Mouse (Mus musculus): ENCODE measurements around the gene Six2. TPM values are rescaled to one million over a fixed set of nuclear protein-coding genes. Genes with fewer than 3 reads are reported as not detected.

The Six2 gene
- 1.6 TPM in 1 of 2 replicates, not detected in the other for polyA plus RNA-seq (2012; ENCODE audit: insufficient read depth, low replicate concordance)

- H3K4me3 ChIP-seq (replicated peaks): peak within 1 kb of the TSS; percentile 88
- H3K27me3 ChIP-seq (replicated peaks): peaks cover 98% of the 10 kb centered on the region
- H3K4me1 ChIP-seq: peaks cover 31% of the 10 kb centered on the region
- TF ChIP-seq GATA1 (IDR thresholded peaks at IDR 0.05; ENCODE audit: borderline replicate concordance, low read length): no peak
- TF ChIP-seq FLI1 (IDR thresholded peaks at IDR 0.05; ENCODE audit: low read length): no peak
- peaks cover 9% of the 10 kb centered on the region; the same call in 1 of the 2 replicates for H3K9me3 ChIP-seq
- no peaks in the 10 kb centered on the region for H3K36me3 ChIP-seq (replicated peaks; ENCODE audit: low read length)
Measured at GRCm38 (mm10) chr17:85688236-85688910, at the start of gene Six2. TSS of gene Six2 (minus strand) at chr17:85688274.

DNA sequence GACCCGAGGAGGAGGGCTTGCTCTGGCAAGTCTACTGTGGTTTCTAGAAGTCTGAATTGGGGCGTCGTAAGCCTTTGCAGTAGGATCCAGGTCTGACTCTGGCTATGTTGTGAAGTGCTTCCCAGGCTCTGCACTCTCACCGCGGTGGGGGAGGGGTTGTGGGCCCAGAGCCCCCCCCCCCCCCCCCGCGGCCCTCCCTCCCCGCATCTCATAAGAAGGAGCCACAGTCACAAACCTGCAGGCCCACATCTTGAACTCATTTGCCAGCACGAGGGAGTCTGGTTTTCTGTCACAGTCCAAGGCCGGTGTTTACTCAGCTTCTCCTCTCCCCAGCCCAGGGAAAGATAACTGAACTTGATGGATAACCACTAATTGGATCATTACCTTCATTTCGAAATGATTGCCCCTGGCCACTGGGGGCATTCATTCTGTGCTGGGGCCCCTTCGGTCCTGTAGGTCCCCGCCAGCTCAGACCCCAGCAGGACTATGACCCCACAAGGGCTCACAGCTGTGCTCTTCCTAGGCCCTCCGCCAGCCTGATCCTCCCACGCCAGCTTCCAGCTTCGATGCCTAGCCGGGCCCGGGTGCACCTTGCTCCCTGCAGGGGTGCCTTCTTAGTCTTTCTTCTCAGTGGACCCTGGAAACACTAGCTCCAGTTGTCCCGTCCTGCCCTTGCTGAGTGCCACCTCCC lies 49.2 kb upstream of the Six2 start:
- TF ChIP-seq FLI1 (IDR thresholded peaks at IDR 0.05; ENCODE audit: low read length) (no peak), GATA1 (IDR thresholded peaks at IDR 0.05; ENCODE audit: borderline replicate concordance, low read length) (no peak)

DNA sequence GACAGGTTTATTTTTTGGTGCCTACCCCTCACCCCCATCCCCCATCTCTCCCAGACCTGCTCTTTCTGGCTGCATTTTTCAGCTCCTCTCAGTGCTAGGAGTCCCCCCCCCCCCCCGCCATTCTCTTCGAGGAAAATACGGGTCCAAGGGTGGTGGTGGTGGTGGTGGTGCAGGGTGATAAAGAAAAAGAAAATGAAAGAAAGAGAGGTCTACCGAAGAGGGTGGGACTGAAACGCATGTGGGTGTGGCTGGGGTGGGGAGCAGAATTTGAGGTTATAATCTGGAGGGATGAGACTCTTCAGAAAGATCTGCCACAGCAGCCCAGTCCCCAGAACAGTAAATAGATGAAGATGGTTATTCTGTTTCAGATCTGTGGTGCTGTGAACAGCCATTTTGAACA lies 43.3 kb upstream of the Six2 start:
- H3K27me3 ChIP-seq (replicated peaks): no peaks in the 10 kb centered on the region
- no peaks in the 10 kb centered on the region for H3K36me3 ChIP-seq (replicated peaks; ENCODE audit: low read length)
- H3K4me1 ChIP-seq: no peaks in the 10 kb centered on the region
- H3K4me3 ChIP-seq (replicated peaks): no peak overlapping the region
- TF ChIP-seq GATA1 (IDR thresholded peaks at IDR 0.05; ENCODE audit: borderline replicate concordance, low read length) (no peak), FLI1 (IDR thresholded peaks at IDR 0.05; ENCODE audit: low read length) (no peak)
- peaks cover 3% of the 10 kb centered on the region; the same call in 1 of the 2 replicates for H3K9me3 ChIP-seq

More for the DNA sequence above, 49.2 kb upstream of the Six2 start:
- Histone ChIP-seq H3K9me3 (0 out of 2 replicates have a peak, but pooled peaks cover 5% of the 10 kb centered on the region), H3K4me1 (no peaks in the 10 kb centered on the region), H3K36me3 (replicated peaks; ENCODE audit: low read length) (no peaks in the 10 kb centered on the region), H3K4me3 (replicated peaks) (no peak overlapping the region), H3K27me3 (replicated peaks) (no peaks in the 10 kb centered on the region)

GRCm38 (mm10) chr17:85730231-85731015 lies 42.3 kb upstream of the Six2 start:
- TF ChIP-seq FLI1 (IDR thresholded peaks at IDR 0.05; ENCODE audit: low read length) (no peak), GATA1 (IDR thresholded peaks at IDR 0.05; ENCODE audit: borderline replicate concordance, low read length) (no peak)
- Histone ChIP-seq H3K36me3 (replicated peaks; ENCODE audit: low read length) (no peaks in the 10 kb centered on the region), H3K4me3 (replicated peaks) (no peak overlapping the region), H3K4me1 (no peaks in the 10 kb centered on the region), H3K27me3 (replicated peaks) (no peaks in the 10 kb centered on the region), H3K9me3 (peaks cover 6% of the 10 kb centered on the region; the same call in 1 of the 2 replicates)

DNA sequence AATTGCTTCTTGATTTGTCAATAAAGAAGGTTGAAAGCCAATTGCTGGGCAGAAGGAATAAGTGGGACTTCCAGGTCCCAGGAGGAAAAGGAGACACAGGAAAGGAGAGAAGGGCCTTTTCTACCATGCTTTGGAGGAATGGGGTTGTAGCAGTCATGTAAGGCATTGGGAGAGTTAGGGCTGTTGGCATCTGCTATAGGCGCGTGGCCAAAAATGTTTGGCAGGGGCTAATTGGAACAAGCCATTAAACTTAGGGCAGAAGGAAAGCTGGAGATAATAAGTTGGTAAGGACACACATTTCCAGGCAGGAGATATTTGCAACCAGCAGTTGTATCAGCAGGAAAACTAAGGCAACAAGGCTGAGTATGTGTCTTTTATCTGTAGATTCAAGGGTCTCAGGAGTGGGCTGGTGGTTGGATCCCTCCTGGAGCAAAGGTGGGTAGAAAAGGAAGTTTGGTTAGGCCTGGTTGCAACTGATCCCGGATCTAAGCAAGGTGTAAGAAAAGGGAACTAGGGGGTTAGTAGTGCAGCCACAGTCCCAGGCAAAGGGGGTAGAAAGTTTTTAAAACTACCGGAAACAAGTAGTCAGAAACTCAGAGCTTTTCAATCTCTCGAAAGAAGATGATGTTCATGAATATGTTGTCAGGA lies 40.1 kb upstream of the Six2 start:
- H3K9me3 ChIP-seq: peaks cover 6% of the 10 kb centered on the region; the same call in 1 of the 2 replicates
- no peak for TF ChIP-seq GATA1 (IDR thresholded peaks at IDR 0.05; ENCODE audit: borderline replicate concordance, low read length)
- no peak for TF ChIP-seq FLI1 (IDR thresholded peaks at IDR 0.05; ENCODE audit: low read length)
- no peak overlapping the region for H3K4me3 ChIP-seq (replicated peaks)
- no peaks in the 10 kb centered on the region for H3K4me1 ChIP-seq
- no peaks in the 10 kb centered on the region for H3K36me3 ChIP-seq (replicated peaks; ENCODE audit: low read length)
- no peaks in the 10 kb centered on the region for H3K27me3 ChIP-seq (replicated peaks)

DNA sequence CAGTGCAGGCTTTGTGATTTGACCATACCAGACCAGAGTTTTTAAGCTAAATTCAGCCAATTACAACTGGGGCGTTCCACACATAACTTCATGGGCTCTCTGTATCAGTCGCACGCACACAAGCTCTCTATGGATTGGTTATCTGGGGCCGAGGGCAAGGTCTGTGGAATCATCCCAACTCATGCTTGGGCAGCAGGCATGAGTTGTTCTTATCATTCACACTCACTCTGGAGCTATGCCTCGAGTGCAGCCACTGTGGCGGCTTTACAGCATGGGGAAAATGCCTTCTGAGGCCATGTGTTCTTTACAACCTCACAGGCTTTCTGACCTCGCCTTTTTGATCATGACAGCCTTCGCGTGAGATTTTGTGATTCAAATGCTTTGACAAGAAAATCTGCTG lies 37.9 kb upstream of the Six2 start:
- no peak for TF ChIP-seq GATA1 (IDR thresholded peaks at IDR 0.05; ENCODE audit: borderline replicate concordance, low read length)
- TF ChIP-seq FLI1 (IDR thresholded peaks at IDR 0.05; ENCODE audit: low read length): no peak

GRCm38 (mm10) chr17:85723166-85723565 lies 35.1 kb upstream of the Six2 start:
- Histone ChIP-seq H3K4me1 (no peaks in the 10 kb centered on the region), H3K4me3 (replicated peaks) (no peak overlapping the region), H3K36me3 (replicated peaks; ENCODE audit: low read length) (no peaks in the 10 kb centered on the region), H3K27me3 (replicated peaks) (peaks cover 4% of the 10 kb centered on the region), H3K9me3 (peaks cover 6% of the 10 kb centered on the region; the same call in 1 of the 2 replicates)
- TF ChIP-seq GATA1 (IDR thresholded peaks at IDR 0.05; ENCODE audit: borderline replicate concordance, low read length) (no peak), FLI1 (IDR thresholded peaks at IDR 0.05; ENCODE audit: low read length) (no peak)

More for the DNA sequence above, 37.9 kb upstream of the Six2 start:
- no peak overlapping the region for H3K4me3 ChIP-seq (replicated peaks)
- H3K4me1 ChIP-seq: no peaks in the 10 kb centered on the region
- no peaks in the 10 kb centered on the region for H3K27me3 ChIP-seq (replicated peaks)
- H3K36me3 ChIP-seq (replicated peaks; ENCODE audit: low read length): no peaks in the 10 kb centered on the region
- H3K9me3 ChIP-seq: peaks cover 6% of the 10 kb centered on the region; the same call in 1 of the 2 replicates

- Histone ChIP-seq H3K4me1 (no peaks in the 10 kb centered on the region), H3K4me3 (replicated peaks) (no peak overlapping the region), H3K9me3 (no peaks in the 10 kb centered on the region), H3K36me3 (replicated peaks; ENCODE audit: low read length) (no peaks in the 10 kb centered on the region), H3K27me3 (replicated peaks) (peaks cover 5% of the 10 kb centered on the region)
- TF ChIP-seq FLI1 (IDR thresholded peaks at IDR 0.05; ENCODE audit: low read length) (no peak), GATA1 (IDR thresholded peaks at IDR 0.05; ENCODE audit: borderline replicate concordance, low read length) (no peak)
Measured at GRCm38 (mm10) chr17:85717266-85717665, 29.2 kb upstream of the Six2 start.

GRCm38 (mm10) chr17:85715784-85716183 lies 27.7 kb upstream of the Six2 start:
- TF ChIP-seq FLI1 (IDR thresholded peaks at IDR 0.05; ENCODE audit: low read length): no peak
- no peak for TF ChIP-seq GATA1 (IDR thresholded peaks at IDR 0.05; ENCODE audit: borderline replicate concordance, low read length)
- H3K4me1 ChIP-seq: no peaks in the 10 kb centered on the region
- H3K9me3 ChIP-seq: no peaks in the 10 kb centered on the region
- no peaks in the 10 kb centered on the region for H3K36me3 ChIP-seq (replicated peaks; ENCODE audit: low read length)
- no peak overlapping the region for H3K4me3 ChIP-seq (replicated peaks)
- H3K27me3 ChIP-seq (replicated peaks): peaks cover 7% of the 10 kb centered on the region

Measured in megakaryocyte, embryonic 14.5 days (primary cell).